Comparison of ENCODE assay signal across 27 mouse cellular contexts in the genomic region with DNA sequence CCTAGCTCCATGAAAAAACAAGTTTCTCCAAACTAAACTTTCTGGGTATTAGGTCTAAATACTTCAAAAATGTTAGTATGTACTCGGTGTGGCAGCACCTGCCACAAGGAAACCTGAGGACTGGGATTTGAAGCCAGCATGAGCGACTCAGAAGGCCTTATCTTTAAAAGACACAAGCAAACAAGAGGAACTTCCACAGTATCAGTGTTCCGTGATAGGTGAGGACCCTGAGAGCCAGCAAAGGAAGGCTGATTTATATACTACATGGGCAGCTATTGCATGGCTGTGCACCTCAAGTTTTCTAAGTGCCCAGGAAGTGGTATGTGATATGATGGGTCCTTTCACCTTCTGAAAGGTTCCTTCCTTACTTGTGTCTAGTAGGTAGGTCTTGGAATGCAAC. TPM values are rescaled to one million over a fixed set of nuclear protein-coding genes. Genes with fewer than 3 reads are reported as not detected.
"Had no signal": no experiment of that assay in that cellular context is flagged by ENCODE, and none has a peak within 500 bp of the region (broad histone marks: within the 10 kb centered on the region; RNA-seq: fewer than 3 reads in every experiment).

No protein-coding gene starts in this region.

- DNase-seq: gastrocnemius, adult 2 months; gastrocnemius, postnatal 10 days; gastrocnemius, postnatal 25 days; heart, adult 18-20 months; heart, postnatal 10 days; kidney, adult 11 months; kidney, adult 2 months; kidney, adult 9 months; kidney, postnatal 14 days; kidney, postnatal 36 days; layer of hippocampus, adult 9-11 months; layer of hippocampus, postnatal 36 days; left cerebral cortex, postnatal 4 days; liver had no signal

- H3K9ac ChIP-seq: heart, embryonic 12.5 days; hindbrain, embryonic 13.5 days; hindbrain, embryonic 15.5 days; kidney, embryonic 15.5 days; limb, embryonic 12.5 days; liver, embryonic 12.5 days had no signal

- H3K4me3 ChIP-seq: gastrocnemius, adult 2 months; heart, embryonic 10.5 days; heart, embryonic 12.5 days; hindbrain, embryonic 13.5 days; hindbrain, embryonic 15.5 days; kidney, embryonic 15.5 days; limb, embryonic 12.5 days; liver, embryonic 12.5 days had no signal

- H3K9me3 ChIP-seq: heart, embryonic 10.5 days; heart, embryonic 12.5 days; hindbrain, embryonic 13.5 days; hindbrain, embryonic 15.5 days; kidney, embryonic 15.5 days; limb, embryonic 12.5 days; liver, embryonic 12.5 days had no signal

- ATAC-seq: hindbrain, postnatal 0 days; intestine, embryonic 16.5 days; liver, embryonic 12.5 days had no signal

- H3K27me3 ChIP-seq: heart, embryonic 12.5 days; hindbrain, embryonic 13.5 days; hindbrain, embryonic 15.5 days; kidney, embryonic 15.5 days; limb, embryonic 12.5 days; liver, embryonic 12.5 days had no signal

- H3K27ac ChIP-seq: gastrocnemius, adult 2 months; heart, embryonic 10.5 days; hindbrain, embryonic 13.5 days; hindbrain, embryonic 15.5 days; hindbrain, postnatal 0 days; kidney, embryonic 15.5 days; kidney, postnatal 0 days; limb, embryonic 12.5 days; liver, embryonic 12.5 days had no signal

RNA-seq across cellular contexts. Expression of a gene that starts 25.0 kb away (rescaled TPM):
- total RNA-seq: gastrocnemius, adult 2 months; gastrocnemius, postnatal 25 days; heart, adult 18-20 months; heart, adult 8-10 months; heart, postnatal 25 days had no signal
- polyA plus RNA-seq: heart, embryonic 16.5 days; liver, embryonic 12.5 days had no signal
